Mouse (Mus musculus) myocyte (in vitro differentiated cells): ENCODE measurements at regions not wholly inside any gene's neighbourhood (a gene's known extent, or its start where the extent isn't known, plus 50 kb on each side); places are given as distances from the start of the nearest gene placed in this dataset.

Experiments used
- H3K27me3 ChIP-seq: one replicate; pipeline ENCODE4 v1.6.1; 2011; ENCODE audit not compliant: control insufficient read depth, insufficient read depth, insufficient read length
- H3K36me3 ChIP-seq: one replicate; pipeline ENCODE4 v1.6.1; 2011; ENCODE audit not compliant: control insufficient read depth, insufficient read depth
- H3K4me2 ChIP-seq: one replicate; pipeline ENCODE4 v1.6.1; 2011; ENCODE audit warnings: low read depth, control low read depth
- H3K4me3 ChIP-seq: one replicate; pipeline ENCODE4 v1.5.1; 2011; ENCODE audit warnings: mild to moderate bottlenecking, control low read depth, moderate library complexity
- H3K79me2 ChIP-seq: one replicate; pipeline ENCODE4 v1.6.1; 2011; ENCODE audit not compliant: control insufficient read depth, insufficient read depth
- H3ac ChIP-seq: one replicate; pipeline ENCODE4 v1.6.1; 2011; ENCODE audit not compliant: control insufficient read depth, insufficient read length
- CEBPB ChIP-seq: IDR thresholded peaks from 2 replicates; pipeline ENCODE4 v1.6.1; 2011; ENCODE audit warnings: mild to moderate bottlenecking, moderate library complexity; ENCODE audit not compliant: poor library complexity, insufficient read depth, severe bottlenecking
- E2F4 ChIP-seq: IDR thresholded peaks from one replicate; pipeline ENCODE4 v1.6.1; 2011; ENCODE audit warnings: mild to moderate bottlenecking, control low read depth, moderate library complexity; ENCODE audit not compliant: insufficient read depth
- MAX ChIP-seq: IDR thresholded peaks from one replicate; pipeline ENCODE4 v1.6.1; 2011; ENCODE audit warnings: low read depth, mild to moderate bottlenecking, control low read depth
- MYOD1 ChIP-seq, 3 experiments: IDR thresholded peaks; one replicate each; pipeline ENCODE4 v1.6.1; 2011; ENCODE audit warnings: control low read depth in 2 of 3, low read depth in 2 of 3, mild to moderate bottlenecking in 2 of 3, moderate library complexity in 1 of 3; ENCODE audit not compliant: insufficient read length in 2 of 3, control insufficient read depth in 1 of 3
- MYOG ChIP-seq, 3 experiments: IDR thresholded peaks; one replicate each; pipeline ENCODE4 v1.6.1; 2011; ENCODE audit warnings: control low read depth in 2 of 3, low read depth in 2 of 3, mild to moderate bottlenecking in 2 of 3; ENCODE audit not compliant: insufficient read length in 2 of 3, control insufficient read depth in 1 of 3, insufficient read depth in 1 of 3
- POLR2A ChIP-seq: IDR thresholded peaks from one replicate; pipeline ENCODE4 v1.6.1; 2011; ENCODE audit warnings: low read depth, mild to moderate bottlenecking, control low read depth, moderate library complexity; ENCODE audit not compliant: insufficient read length
- POLR2AphosphoS2 ChIP-seq: IDR thresholded peaks from one replicate; pipeline ENCODE4 v1.6.1; 2011; ENCODE audit warnings: low read depth, control low read depth; ENCODE audit not compliant: insufficient read length
- REST ChIP-seq: IDR thresholded peaks from one replicate; pipeline ENCODE4 v1.6.1; 2011; ENCODE audit warnings: mild to moderate bottlenecking, control low read depth, moderate library complexity; ENCODE audit not compliant: insufficient read depth, insufficient read length
- SRF ChIP-seq: IDR thresholded peaks from one replicate; pipeline ENCODE4 v1.6.1; 2011; ENCODE audit warnings: low read depth; ENCODE audit not compliant: control insufficient read depth, insufficient read length
- TCF12 ChIP-seq: IDR thresholded peaks from one replicate; pipeline ENCODE4 v1.6.1; 2011; ENCODE audit warnings: mild to moderate bottlenecking, control low read depth; ENCODE audit not compliant: poor library complexity, insufficient read depth, severe bottlenecking
- TCF3 ChIP-seq: IDR thresholded peaks from one replicate; pipeline ENCODE4 v1.6.1; 2011; ENCODE audit warnings: low read depth, control low read depth; ENCODE audit not compliant: insufficient read length
- USF1 ChIP-seq: IDR thresholded peaks from one replicate; pipeline ENCODE4 v1.6.1; 2011; ENCODE audit warnings: low read depth, mild to moderate bottlenecking, control low read depth, moderate library complexity

GRCm38 (mm10) chr9:60998086-60998785 lies 203.9 kb downstream of the Uaca start:
- Histone ChIP-seq H3K27me3 (peaks cover 6% of the 10 kb centered on the region), H3ac (no peak overlapping the region), H3K4me3 (no peak overlapping the region), H3K36me3 (no peaks in the 10 kb centered on the region), H3K4me2 (peak overlapping the region; percentile 30), H3K79me2 (no peaks in the 10 kb centered on the region)
- TF ChIP-seq TCF12: no peak
- TF ChIP-seq POLR2A: no peak
- no peak for TF ChIP-seq SRF
- TF ChIP-seq TCF3: no peak
- TF ChIP-seq REST: no peak

GRCm38 (mm10) chr9:60999001-60999529 lies 204.7 kb downstream of the Uaca start:
- Histone ChIP-seq H3K36me3 (no peaks in the 10 kb centered on the region), H3K4me2 (peak overlapping the region; percentile 30), H3K79me2 (no peaks in the 10 kb centered on the region), H3K27me3 (peaks cover 10% of the 10 kb centered on the region), H3K4me3 (no peak overlapping the region), H3ac (no peak overlapping the region)
- TF ChIP-seq POLR2AphosphoS2 (no peak), E2F4 (no peak), MYOD1 (IDR thresholded peaks at IDR 0.05; ENCODE audit: control insufficient read depth in 1 of 3, insufficient read length in 2 of 3, low read depth in 2 of 3) (no peak), POLR2A (no peak), TCF3 (no peak), CEBPB (no peak)

GRCm38 (mm10) chr9:61000232-61000631 lies 205.9 kb downstream of the Uaca start:
- Histone ChIP-seq H3K4me2 (no peak overlapping the region), H3K4me3 (no peak overlapping the region), H3K27me3 (peaks cover 10% of the 10 kb centered on the region), H3K36me3 (no peaks in the 10 kb centered on the region), H3K79me2 (no peaks in the 10 kb centered on the region), H3ac (no peak overlapping the region)
- TF ChIP-seq TCF3: no peak
- TF ChIP-seq POLR2AphosphoS2: no peak
- no peak for TF ChIP-seq REST
- no peak for TF ChIP-seq E2F4
- no peak for TF ChIP-seq POLR2A
- TF ChIP-seq MYOD1 (IDR thresholded peaks at IDR 0.05; ENCODE audit: control insufficient read depth in 1 of 3, insufficient read length in 2 of 3, low read depth in 2 of 3): no peak
- TF ChIP-seq SRF: no peak
- no peak for TF ChIP-seq MAX
- TF ChIP-seq MYOG (IDR thresholded peaks at IDR 0.05; ENCODE audit: control insufficient read depth in 1 of 3, insufficient read depth in 1 of 3, insufficient read length in 2 of 3, low read depth in 2 of 3): no peak
- no peak for TF ChIP-seq CEBPB
- TF ChIP-seq TCF12: no peak
- TF ChIP-seq USF1: no peak

- Histone ChIP-seq H3K4me3 (no peak overlapping the region), H3ac (no peak overlapping the region), H3K36me3 (no peaks in the 10 kb centered on the region), H3K4me2 (no peak overlapping the region), H3K79me2 (no peaks in the 10 kb centered on the region), H3K27me3 (peaks cover 10% of the 10 kb centered on the region)
- TF ChIP-seq TCF12 (no peak), POLR2AphosphoS2 (no peak), USF1 (no peak), REST (no peak), MYOD1 (IDR thresholded peaks at IDR 0.05; ENCODE audit: control insufficient read depth in 1 of 3, insufficient read length in 2 of 3, low read depth in 2 of 3) (no peak), MAX (no peak), CEBPB (no peak)
Measured at GRCm38 (mm10) chr9:61002572-61002971, 208.2 kb downstream of the Uaca start.

GRCm38 (mm10) chr9:61008446-61008845 lies 214.1 kb downstream of the Uaca start:
- H3K4me2 ChIP-seq: no peak overlapping the region
- H3ac ChIP-seq: no peak overlapping the region
- TF ChIP-seq E2F4 (no peak), TCF12 (no peak), CEBPB (no peak)
- H3K4me3 ChIP-seq: no peak overlapping the region
- no peaks in the 10 kb centered on the region for H3K79me2 ChIP-seq
- no peaks in the 10 kb centered on the region for H3K36me3 ChIP-seq
- H3K27me3 ChIP-seq: peaks cover 16% of the 10 kb centered on the region
